Mouse (Mus musculus) megakaryocyte-erythroid progenitor cell, adult 5-6 weeks (primary cell): Measurements from ENCODE around the gene B4galnt4. TPM values are rescaled to one million over a fixed set of nuclear protein-coding genes. Genes with fewer than 3 reads are reported as not detected.
A peak's percentile ranks its signal among the peaks of the same experiment; 100 is the strongest.

Experiments
- ATAC-seq: replicated peaks from 2 replicates; pipeline ENCODE4 v1.8.0; 2016; ENCODE audit warnings: mild to moderate bottlenecking, inconsistent platforms; ENCODE audit not compliant: severe bottlenecking, poor library complexity, low FRiP score, low TSS enrichment
- total RNA-seq, 2 experiments: library from RNA; stranded (forward) in 1 of 2; stranded (reverse) in 1 of 2; fragments of 200-1000, 215-1000 nt in 1 of 2; fragments of >200 nt in 1 of 2; fragmentation: Nextera tagmentation in 1 of 2; gene quantifications; 2 replicates each; pipeline ENCODE4 v1.2.3; 2014 to 2017

B4galnt4 gene
- total RNA-seq, 2 experiments from 2014 or later, result 0.70 TPM; not detected in 1

- no peak for ATAC-seq
These were observed 3.3 kb downstream of the B4galnt4 start for GRCm38 (mm10) chr7:141064175-141064574.

GRCm38 (mm10) chr7:141064576-141064975 is 3.7 kb downstream of the B4galnt4 start:
- ATAC-seq, result no peak

- ATAC-seq, result no peak
These were observed 7.4 kb downstream of the B4galnt4 start for GRCm38 (mm10) chr7:141068351-141068750.

- peak; percentile 51 for ATAC-seq
These were observed 9.4 kb downstream of the B4galnt4 start for GRCm38 (mm10) chr7:141070058-141070862.

GRCm38 (mm10) chr7:141072017-141072745 is 11.3 kb downstream of the B4galnt4 start:
- peak; percentile 60 for ATAC-seq

GRCm38 (mm10) chr7:141073782-141074181 is 12.9 kb downstream of the B4galnt4 start:
- ATAC-seq, result no peak

- ATAC-seq, result no peak
These were observed 16.9 kb downstream of the B4galnt4 start, which contains the start of gene Pkp3 for GRCm38 (mm10) chr7:141077841-141078240. TSS of gene Pkp3 (plus strand) at chr7:141078218.

GRCm38 (mm10) chr7:141078876-141079275 is 18.0 kb downstream of the B4galnt4 start:
- ATAC-seq, result no peak

GRCm38 (mm10) chr7:141079481-141080449 is 18.9 kb downstream of the B4galnt4 start:
- no peak for ATAC-seq

- ATAC-seq, result 0 out of 2 replicates have a peak, but pooled peaks have one; percentile 22
These were observed 27.0 kb downstream of the B4galnt4 start for GRCm38 (mm10) chr7:141087894-141088293.

GRCm38 (mm10) chr7:141088473-141088872 is 27.6 kb downstream of the B4galnt4 start:
- 0 out of 2 replicates have a peak, but pooled peaks have one; percentile 32 for ATAC-seq

- no peak for ATAC-seq
These were observed 29.3 kb downstream of the B4galnt4 start for GRCm38 (mm10) chr7:141090228-141090627.

GRCm38 (mm10) chr7:141092051-141092735 is 31.3 kb downstream of the B4galnt4 start:
- ATAC-seq, result peak; percentile 93

GRCm38 (mm10) chr7:141093950-141094349 is 33.0 kb downstream of the B4galnt4 start:
- ATAC-seq, result no peak

GRCm38 (mm10) chr7:141094487-141095205 is 33.7 kb downstream of the B4galnt4 start:
- ATAC-seq, result no peak

GRCm38 (mm10) chr7:141096021-141096420 is 35.1 kb downstream of the B4galnt4 start:
- no peak for ATAC-seq

- peak; percentile 35 for ATAC-seq
These were observed 35.7 kb downstream of the B4galnt4 start for GRCm38 (mm10) chr7:141096649-141097056.

GRCm38 (mm10) chr7:141097177-141097576 is 36.3 kb downstream of the B4galnt4 start:
- ATAC-seq, result no peak
